Mouse (Mus musculus) stomach, embryonic 16.5 days (tissue): ENCODE measurements at regions not wholly inside any gene's neighbourhood (a gene's known extent, or its start where the extent isn't known, plus 50 kb on each side); places are given as distances from the start of the nearest gene placed in this dataset.

Experiments used
- ATAC-seq: fragments of 200-750 bp; cut with Nextera tagmentation; 2 replicates; pipeline ENCODE4 v1.8.0; 2017; ENCODE audit warnings: moderate number of reproducible peaks, moderate TSS enrichment; ENCODE audit not compliant: insufficient read depth, low FRiP score
- H3K27ac ChIP-seq: fragments of 300-500 bp; sonication (generic); 2 replicates; pipeline ENCODE4 v1.5.1; 2014; ENCODE audit warnings: low read length
- H3K27me3 ChIP-seq: fragments of 300-500 bp; sonication (generic); 2 replicates; pipeline ENCODE4 v1.6.1; 2014; ENCODE audit warnings: low read length, control low read depth, mixed read lengths; ENCODE audit not compliant: control insufficient read depth, insufficient read depth
- H3K36me3 ChIP-seq: fragments of 300-500 bp; sonication (generic); 2 replicates; pipeline ENCODE4 v1.6.1; 2014; ENCODE audit warnings: low read length; ENCODE audit not compliant: control insufficient read depth, insufficient read depth
- H3K4me1 ChIP-seq: fragments of 300-500 bp; sonication (generic); 2 replicates; pipeline ENCODE4 v1.6.1; 2014; ENCODE audit warnings: low read length, control low read depth, mixed read lengths; ENCODE audit not compliant: control insufficient read depth, insufficient read depth
- H3K4me2 ChIP-seq: fragments of 300-500 bp; sonication (generic); 2 replicates; pipeline ENCODE4 v1.6.1; 2014; ENCODE audit warnings: low read depth, low read length, mixed read lengths
- H3K4me3 ChIP-seq: fragments of 300-500 bp; sonication (generic); replicated peaks from 2 replicates; pipeline ENCODE4 v1.5.1; 2014; ENCODE audit warnings: mild to moderate bottlenecking, low read length
- H3K9ac ChIP-seq: fragments of 300-500 bp; sonication (generic); 2 replicates; pipeline ENCODE4 v1.6.1; 2014; ENCODE audit warnings: low read length
- H3K9me3 ChIP-seq: fragments of 300-500 bp; sonication (generic); replicated peaks from 2 replicates; pipeline ENCODE4 v1.6.1; 2016; ENCODE audit warnings: low read length, control low read depth; ENCODE audit not compliant: control insufficient read depth
- WGBS: fragments of 180-500 bp; shearing (Covaris S2); extraction: QIAGEN DNeasy Blood & Tissue Kit; methylation state at CpG from one replicate; pipeline ENCODE4 v1.1.7; 2014; 5-methylcytosine and 5-hydroxymethylcytosine counted together

- no peaks in the 10 kb centered on the region for H3K9me3 ChIP-seq
- H3K27me3 ChIP-seq = no peaks in the 10 kb centered on the region
- ATAC-seq = no peak
- no peak overlapping the region for H3K9ac ChIP-seq
- H3K36me3 ChIP-seq = no peaks in the 10 kb centered on the region
- H3K4me3 ChIP-seq = no peak overlapping the region
- no peaks in the 10 kb centered on the region for H3K4me1 ChIP-seq
- 80% methylated on average over 13 of the region's 13 CpGs for WGBS
- H3K4me2 ChIP-seq = no peak overlapping the region
- H3K27ac ChIP-seq = no peak overlapping the region
These were observed 439.2 kb upstream of the Intu start for GRCm38 (mm10) chr3:40091773-40092343.

DNA sequence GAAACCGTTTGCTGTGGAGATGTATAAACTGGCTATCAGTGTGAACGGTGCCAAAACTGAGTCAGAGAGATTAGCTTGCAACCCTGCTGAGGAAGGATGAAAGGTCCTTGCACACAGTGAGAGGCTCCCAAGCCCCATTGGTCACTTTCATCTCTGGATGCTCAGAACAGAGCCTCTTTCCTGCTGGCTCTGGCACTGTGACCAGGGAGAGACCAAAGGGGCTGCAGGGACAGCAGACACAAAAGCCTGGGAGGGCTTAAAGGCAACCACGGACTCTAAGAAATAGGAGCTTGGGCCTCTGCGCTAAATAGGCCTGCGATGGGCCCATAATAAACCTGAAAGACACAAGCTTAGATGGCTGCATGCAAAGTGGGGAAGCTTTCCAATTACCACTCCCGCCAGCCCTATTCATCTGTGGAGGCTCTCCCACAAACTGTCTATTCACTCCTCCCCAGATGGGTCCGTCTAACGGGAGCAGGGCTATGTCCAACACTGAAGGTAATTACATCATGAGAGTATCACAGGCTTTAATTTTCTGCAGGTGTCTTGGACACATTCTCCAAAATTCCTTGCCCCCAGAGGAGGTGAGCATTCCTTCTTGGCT, 438.2 kb upstream of the Intu start:
- no peak for ATAC-seq
- WGBS = 81% methylated on average over 8 of the region's 8 CpGs

DNA sequence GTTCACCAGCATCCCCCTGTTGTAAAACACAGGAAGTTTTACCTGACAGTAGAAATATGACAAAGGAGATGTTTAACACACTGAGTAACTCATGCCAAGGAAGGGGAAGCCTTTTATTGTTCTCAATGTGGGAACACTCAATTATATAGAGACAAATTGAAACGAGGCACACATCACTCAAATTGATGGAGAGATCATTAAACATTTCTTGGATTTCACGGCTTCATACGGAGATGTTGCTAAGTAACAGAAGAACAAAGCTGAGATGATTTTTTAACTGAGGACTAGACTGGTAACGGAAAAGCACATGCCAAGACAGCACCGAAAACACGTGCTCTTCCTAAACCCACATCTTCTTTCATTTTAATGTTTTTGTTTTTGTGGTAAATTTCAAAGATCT, 437.0 kb upstream of the Intu start:
- ATAC-seq = no peak
- no peak overlapping the region for H3K4me2 ChIP-seq
- WGBS = 69% methylated on average over 6 of the region's 6 CpGs

More for the DNA sequence above, 438.2 kb upstream of the Intu start:
- H3K4me1 ChIP-seq = no peaks in the 10 kb centered on the region
- H3K9me3 ChIP-seq = no peaks in the 10 kb centered on the region
- no peaks in the 10 kb centered on the region for H3K36me3 ChIP-seq
- no peak overlapping the region for H3K27ac ChIP-seq
- no peak overlapping the region for H3K4me2 ChIP-seq
- H3K27me3 ChIP-seq = no peaks in the 10 kb centered on the region
- H3K4me3 ChIP-seq = no peak overlapping the region
- no peak overlapping the region for H3K9ac ChIP-seq

GRCm38 (mm10) chr3:40094701-40095100, 436.4 kb upstream of the Intu start:
- no peaks in the 10 kb centered on the region for H3K36me3 ChIP-seq
- no peak overlapping the region for H3K4me2 ChIP-seq
- H3K9me3 ChIP-seq = no peaks in the 10 kb centered on the region
- H3K27me3 ChIP-seq = no peaks in the 10 kb centered on the region
- no peak overlapping the region for H3K4me3 ChIP-seq
- H3K4me1 ChIP-seq = no peaks in the 10 kb centered on the region
- H3K9ac ChIP-seq = no peak overlapping the region
- no peak for ATAC-seq
- no peak overlapping the region for H3K27ac ChIP-seq

More for the DNA sequence above, 437.0 kb upstream of the Intu start:
- H3K27me3 ChIP-seq = no peaks in the 10 kb centered on the region
- no peak overlapping the region for H3K4me3 ChIP-seq
- H3K27ac ChIP-seq = no peak overlapping the region
- no peaks in the 10 kb centered on the region for H3K4me1 ChIP-seq
- no peaks in the 10 kb centered on the region for H3K9me3 ChIP-seq
- no peak overlapping the region for H3K9ac ChIP-seq
- no peaks in the 10 kb centered on the region for H3K36me3 ChIP-seq

DNA sequence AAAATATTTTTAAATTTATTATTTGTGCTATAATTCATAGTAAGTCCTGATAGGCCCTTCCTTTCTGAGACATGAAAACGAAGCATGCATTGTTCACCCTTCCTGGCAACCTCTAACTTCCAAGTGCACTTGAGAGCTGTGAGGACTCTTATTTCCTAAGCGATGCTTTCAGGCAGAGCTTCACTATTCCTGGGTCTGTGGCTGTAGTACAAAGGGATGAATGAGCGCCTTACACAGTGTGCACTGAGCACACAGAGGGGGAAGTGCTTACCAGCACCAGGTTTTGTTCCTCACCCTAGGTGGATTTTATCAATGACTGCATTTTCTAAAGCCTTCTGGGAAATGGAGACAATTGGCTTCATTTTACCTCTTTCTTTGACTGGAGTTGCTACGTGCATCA, 428.4 kb upstream of the Intu start:
- no peaks in the 10 kb centered on the region for H3K9me3 ChIP-seq
- H3K9ac ChIP-seq = no peak overlapping the region
- no peak overlapping the region for H3K4me2 ChIP-seq
- WGBS = 70% methylated on average over 4 of the region's 4 CpGs
- H3K27ac ChIP-seq = no peak overlapping the region
- H3K4me3 ChIP-seq = no peak overlapping the region
- H3K27me3 ChIP-seq = no peaks in the 10 kb centered on the region
- ATAC-seq = no peak
- H3K4me1 ChIP-seq = no peaks in the 10 kb centered on the region
- H3K36me3 ChIP-seq = no peaks in the 10 kb centered on the region

GRCm38 (mm10) chr3:40114811-40115210, 416.3 kb upstream of the Intu start:
- ATAC-seq = no peak
- Histone ChIP-seq H3K27ac (no peak overlapping the region), H3K27me3 (no peaks in the 10 kb centered on the region), H3K4me1 (no peaks in the 10 kb centered on the region), H3K36me3 (no peaks in the 10 kb centered on the region), H3K9me3 (no peaks in the 10 kb centered on the region), H3K4me2 (no peak overlapping the region), H3K4me3 (no peak overlapping the region), H3K9ac (no peak overlapping the region)
- WGBS = 59% methylated on average over 4 of the region's 4 CpGs

DNA sequence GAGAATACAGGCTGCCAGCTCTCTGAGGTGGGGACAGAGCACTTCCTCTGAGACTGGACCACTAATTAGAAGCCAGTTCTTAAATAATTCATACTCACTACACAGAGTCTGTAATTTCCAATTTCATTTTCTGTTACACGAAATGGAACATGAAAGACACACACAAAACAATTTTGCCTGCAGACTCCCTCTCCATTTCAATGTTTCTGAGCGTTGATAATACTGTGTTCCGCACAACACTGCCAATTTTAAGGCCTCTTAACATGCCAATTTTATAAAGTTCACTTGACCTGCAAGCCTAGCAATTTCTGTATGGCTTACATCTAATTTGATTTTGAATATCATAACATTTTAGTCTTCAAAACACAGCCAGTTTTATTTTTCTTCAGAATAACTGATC, 412.5 kb upstream of the Intu start:
- no peak for ATAC-seq
- Histone ChIP-seq H3K36me3 (no peaks in the 10 kb centered on the region), H3K9me3 (no peaks in the 10 kb centered on the region), H3K4me2 (no peak overlapping the region), H3K27ac (no peak overlapping the region), H3K9ac (no peak overlapping the region), H3K27me3 (no peaks in the 10 kb centered on the region), H3K4me1 (no peaks in the 10 kb centered on the region), H3K4me3 (no peak overlapping the region)
- whole genome bisulfite sequencing = 84% methylated on average over 3 of the region's 3 CpGs

GRCm38 (mm10) chr3:40119462-40119861, 411.6 kb upstream of the Intu start:
- H3K27me3 ChIP-seq = no peaks in the 10 kb centered on the region
- H3K36me3 ChIP-seq = no peaks in the 10 kb centered on the region
- no peaks in the 10 kb centered on the region for H3K9me3 ChIP-seq
- no peak overlapping the region for H3K4me2 ChIP-seq
- H3K4me3 ChIP-seq = no peak overlapping the region
- ATAC-seq = no peak
- no peak overlapping the region for H3K27ac ChIP-seq
- H3K4me1 ChIP-seq = no peaks in the 10 kb centered on the region
- WGBS = 45% methylated on average over 1 of the region's 1 CpGs
- no peak overlapping the region for H3K9ac ChIP-seq

DNA sequence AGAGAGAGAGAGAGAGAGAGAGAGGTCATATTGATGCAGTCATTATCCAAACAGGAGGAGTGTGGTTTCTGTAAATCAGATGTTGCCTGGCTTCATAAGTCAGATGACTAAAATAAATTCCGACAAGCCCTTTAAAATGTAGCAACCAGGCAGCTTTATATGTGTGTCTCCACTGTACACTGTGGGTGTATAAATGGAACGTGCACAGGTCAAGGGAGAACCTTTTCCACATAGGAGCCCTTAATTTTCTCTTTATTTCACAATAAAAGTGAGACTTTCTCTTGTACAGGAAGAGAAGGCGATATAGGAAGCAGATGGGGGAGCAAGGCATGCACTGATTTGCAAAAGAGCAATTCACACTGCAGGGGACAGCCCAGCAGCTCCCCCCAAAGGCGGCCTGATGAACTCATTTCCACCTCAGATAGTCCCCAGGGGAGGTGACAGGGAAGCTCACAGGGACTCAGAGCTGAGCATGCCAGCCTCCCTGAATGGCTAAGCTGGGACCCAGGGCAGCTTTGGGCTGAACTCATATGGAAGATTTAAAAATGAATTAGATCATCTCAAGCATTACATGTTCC, 410.7 kb upstream of the Intu start:
- 30% methylated on average over 4 of the region's 4 CpGs for WGBS
- Histone ChIP-seq H3K36me3 (no peaks in the 10 kb centered on the region), H3K4me3 (no peak overlapping the region), H3K27ac (no peak overlapping the region), H3K4me2 (no peak overlapping the region), H3K9ac (no peak overlapping the region), H3K27me3 (no peaks in the 10 kb centered on the region), H3K9me3 (no peaks in the 10 kb centered on the region), H3K4me1 (no peaks in the 10 kb centered on the region)
- no peak for ATAC-seq
